Mouse (Mus musculus) embryonic facial prominence, embryonic 15.5 days (tissue): ENCODE measurements around the gene Pycard. TPM values are rescaled to one million over a fixed set of nuclear protein-coding genes. Genes with fewer than 3 reads are reported as not detected.

ENCODE experiments used
- ATAC-seq: fragments of 200-750 bp; cut with Nextera tagmentation; 2 replicates; pipeline ENCODE4 v1.8.0; 2017; ENCODE audit warnings: low read depth, moderate TSS enrichment; ENCODE audit not compliant: insufficient number of reproducible peaks, low FRiP score, low TSS enrichment
- H3K27ac ChIP-seq: fragments of 300-500 bp; sonication (generic); replicated peaks from 2 replicates; pipeline ENCODE4 v1.5.1; 2015; ENCODE audit warnings: mild to moderate bottlenecking, inconsistent platforms
- H3K27me3 ChIP-seq: fragments of 300-500 bp; sonication (generic); 2 replicates; pipeline ENCODE4 v1.6.1; 2015; ENCODE audit warnings: inconsistent platforms
- H3K36me3 ChIP-seq: fragments of 300-500 bp; sonication (generic); 2 replicates; pipeline ENCODE4 v1.6.1; 2015; ENCODE audit warnings: mild to moderate bottlenecking, inconsistent platforms
- H3K4me1 ChIP-seq: fragments of 300-500 bp; sonication (generic); 2 replicates; pipeline ENCODE4 v1.6.1; 2015; ENCODE audit warnings: inconsistent platforms
- H3K4me2 ChIP-seq: fragments of 300-500 bp; sonication (generic); replicated peaks from 2 replicates; pipeline ENCODE4 v1.6.1; 2015; ENCODE audit warnings: mild to moderate bottlenecking, inconsistent platforms
- H3K4me3 ChIP-seq: fragments of 300-500 bp; sonication (generic); replicated peaks from 2 replicates; pipeline ENCODE4 v1.5.1; 2015; ENCODE audit warnings: mild to moderate bottlenecking, inconsistent platforms
- H3K9ac ChIP-seq: fragments of 300-500 bp; sonication (generic); 2 replicates; pipeline ENCODE4 v1.6.1; 2015; ENCODE audit warnings: inconsistent platforms
- H3K9me3 ChIP-seq: fragments of 300-500 bp; sonication (generic); replicated peaks from 2 replicates; pipeline ENCODE4 v1.6.1; 2016; ENCODE audit warnings: inconsistent platforms
- WGBS: fragments of 180-500 bp; shearing (Covaris S2); methylation state at CpG from one replicate; pipeline ENCODE4 v1.1.7; 2015; 5-methylcytosine and 5-hydroxymethylcytosine counted together
- polyA plus RNA-seq: library from polyadenylated mRNA; unstranded; fragments of >200 nt; fragmentation: Nextera tagmentation; extraction: Ambion mirVana; gene quantifications from 2 replicates; pipeline ENCODE4 v1.2.1, GENCODE M21; 2015

Gene Pycard
- polyA plus RNA-seq, 1 experiment from 2014 or later, result 102 TPM

DNA sequence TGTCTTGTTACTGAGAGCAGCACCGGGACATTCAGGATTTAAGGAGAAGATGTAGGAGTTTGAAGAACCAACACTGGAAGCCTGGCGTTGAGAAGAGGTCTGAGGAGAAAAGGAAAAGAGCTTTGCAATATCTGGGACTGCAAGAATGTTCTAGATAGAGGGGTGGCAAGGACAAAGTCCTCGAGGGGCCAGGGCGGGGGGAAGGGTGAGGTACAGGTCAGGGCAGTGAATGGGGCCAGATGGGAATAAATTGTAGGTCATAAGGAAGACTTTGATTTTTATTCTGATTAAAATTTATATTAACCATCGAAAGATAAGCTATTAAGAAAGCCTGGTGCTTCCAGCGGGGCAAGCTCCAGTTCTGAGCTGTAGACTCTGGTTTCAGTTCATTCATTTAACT lies 9.4 kb upstream of the Pycard start:
- H3K4me2 ChIP-seq, result no peak overlapping the region
- peaks cover 11% of the 10 kb centered on the region for H3K4me1 ChIP-seq
- no peak overlapping the region for H3K4me3 ChIP-seq
- H3K27me3 ChIP-seq, result no peaks in the 10 kb centered on the region
- no peak overlapping the region for H3K9ac ChIP-seq
- WGBS, result 84% methylated on average over 6 of the region's 6 CpGs
- H3K9me3 ChIP-seq, result no peaks in the 10 kb centered on the region
- H3K27ac ChIP-seq, result no peak overlapping the region; the same call in 1 of the 2 replicates
- no peaks in the 10 kb centered on the region for H3K36me3 ChIP-seq
- ATAC-seq, result no peak

DNA sequence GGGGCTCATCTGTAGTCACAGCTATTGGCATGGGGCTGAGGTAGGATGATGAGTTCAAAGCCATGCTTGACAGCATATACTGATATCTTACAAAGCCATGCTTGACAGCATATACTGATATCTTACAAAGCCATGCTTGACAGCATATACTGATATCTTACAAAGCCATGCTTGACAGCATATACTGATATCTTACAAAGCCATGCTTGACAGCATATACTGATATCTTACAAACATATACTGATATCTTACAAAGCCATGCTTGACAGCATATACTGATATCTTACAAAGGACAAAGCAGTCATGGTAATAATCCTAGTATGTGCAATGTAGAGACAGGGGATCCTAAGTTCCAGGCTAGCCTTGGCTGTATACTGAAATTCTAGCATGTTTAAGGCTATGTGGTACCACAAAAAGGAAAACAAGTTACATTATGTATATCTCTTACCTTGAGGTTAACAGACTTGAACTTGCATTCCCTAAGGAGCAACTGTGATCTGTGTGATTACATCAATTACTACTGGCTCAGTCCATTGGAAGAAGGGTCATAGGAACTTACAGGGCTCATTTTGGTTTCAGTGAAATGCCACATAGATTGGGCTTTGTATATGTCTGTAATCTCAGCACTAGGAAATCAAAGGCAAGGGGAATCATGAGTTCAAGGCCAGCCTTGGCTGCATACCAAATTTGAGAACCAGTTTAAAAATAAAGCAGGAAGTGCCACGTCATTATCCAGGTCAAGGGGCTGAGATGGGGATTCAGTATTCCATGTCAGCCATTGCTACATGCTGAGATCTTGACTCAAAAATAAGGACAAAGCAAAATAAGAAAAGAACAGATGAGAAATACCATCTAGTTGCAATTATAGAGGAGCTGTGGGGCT lies 6.6 kb upstream of the Pycard start:
- Histone ChIP-seq H3K27me3 (no peaks in the 10 kb centered on the region), H3K4me2 (no peak overlapping the region), H3K36me3 (no peaks in the 10 kb centered on the region), H3K4me3 (no peak overlapping the region), H3K4me1 (peaks cover 11% of the 10 kb centered on the region), H3K27ac (no peak overlapping the region), H3K9ac (no peak overlapping the region), H3K9me3 (no peaks in the 10 kb centered on the region)
- ATAC-seq, result no peak
- 61% methylated on average over 1 of the region's 1 CpGs for WGBS

DNA sequence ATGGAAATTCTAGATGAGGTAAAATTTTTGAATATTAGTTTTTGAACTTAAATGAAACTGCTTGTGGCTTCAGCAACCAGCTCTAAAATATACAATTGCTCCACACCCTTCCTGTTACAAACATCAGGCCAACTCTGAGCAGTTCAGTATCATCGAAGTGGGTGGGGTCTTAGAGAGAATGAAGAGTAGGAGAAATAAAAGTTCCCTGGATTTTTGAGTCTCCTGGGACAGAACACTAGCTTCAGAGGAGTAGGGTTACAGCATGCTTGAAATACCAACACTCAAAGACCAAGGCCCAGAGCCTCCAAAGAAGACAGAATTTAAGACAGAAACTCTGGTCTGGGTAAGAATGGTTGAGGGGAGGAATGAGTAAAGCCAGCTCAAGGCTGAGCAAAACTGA lies 5.8 kb upstream of the Pycard start:
- no peaks in the 10 kb centered on the region for H3K27me3 ChIP-seq
- H3K27ac ChIP-seq, result peak overlapping the region; percentile 49; the same call in 1 of the 2 replicates
- H3K36me3 ChIP-seq, result no peaks in the 10 kb centered on the region
- no peaks in the 10 kb centered on the region for H3K9me3 ChIP-seq
- H3K4me2 ChIP-seq, result no peak overlapping the region
- H3K4me3 ChIP-seq, result no peak overlapping the region
- peaks cover 5% of the 10 kb centered on the region for H3K4me1 ChIP-seq
- no peak for ATAC-seq
- no peak overlapping the region for H3K9ac ChIP-seq
- WGBS, result 26% methylated on average over 1 of the region's 1 CpGs

DNA sequence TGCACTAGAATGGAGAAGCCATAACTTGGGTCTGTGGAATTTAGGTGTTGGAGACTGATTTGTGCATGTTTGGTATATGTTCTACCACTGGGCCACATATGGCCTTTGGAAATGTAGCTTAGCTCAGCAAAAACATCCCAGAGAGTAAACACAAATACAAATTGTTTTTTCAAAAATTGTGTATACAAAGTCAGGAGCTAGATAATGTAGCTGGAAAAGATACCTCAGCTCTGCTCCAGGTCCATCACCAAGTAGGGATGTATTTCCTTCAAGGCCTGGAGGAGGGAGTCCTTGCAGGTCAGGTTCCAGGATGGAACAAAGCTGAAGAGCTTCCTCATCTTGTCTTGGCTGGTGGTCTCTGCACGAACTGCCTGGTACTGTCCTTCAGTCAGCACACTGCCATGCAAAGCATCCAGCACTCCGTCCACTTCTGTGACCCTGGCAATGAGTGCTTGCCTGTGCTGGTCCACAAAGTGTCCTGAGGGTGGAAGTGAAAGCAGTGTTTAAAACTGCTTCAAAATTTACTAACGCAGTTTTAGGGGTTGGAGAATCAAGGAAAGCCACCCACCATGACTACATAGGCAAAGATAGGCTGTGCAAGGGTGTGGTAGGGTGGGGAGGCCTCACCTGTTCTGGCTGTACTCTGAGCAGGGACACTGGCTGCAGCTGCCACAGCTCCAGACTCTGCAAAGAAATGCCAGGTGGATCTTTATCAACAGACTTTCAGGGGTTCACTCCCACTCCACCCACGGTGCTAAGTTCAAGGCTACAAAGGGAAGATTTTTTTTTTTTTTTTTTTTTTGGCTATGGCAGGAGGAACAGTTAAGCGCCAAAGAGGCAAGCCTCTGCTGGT lies 953 bp downstream of the Pycard start:
- H3K36me3 ChIP-seq, result peaks cover 27% of the 10 kb centered on the region; the same call in 1 of the 2 replicates
- H3K4me3 ChIP-seq, result peak overlapping the region; percentile 40
- H3K27ac ChIP-seq, result peak overlapping the region; percentile 52
- no peaks in the 10 kb centered on the region for H3K9me3 ChIP-seq
- 42% methylated on average over 5 of the region's 5 CpGs for WGBS
- 0 out of 2 replicates have a peak, but pooled peaks have one; percentile 16 for ATAC-seq
- no peaks in the 10 kb centered on the region for H3K27me3 ChIP-seq
- H3K4me2 ChIP-seq, result peak overlapping the region; percentile 53
- H3K4me1 ChIP-seq, result peaks cover 13% of the 10 kb centered on the region
- peak overlapping the region; percentile 18; the same call in 1 of the 2 replicates for H3K9ac ChIP-seq

GRCm38 (mm10) chr7:127991643-127992487 lies 1.8 kb downstream of the Pycard start:
- Histone ChIP-seq H3K27ac (no peak overlapping the region), H3K4me1 (peaks cover 13% of the 10 kb centered on the region), H3K9me3 (no peaks in the 10 kb centered on the region), H3K36me3 (peaks cover 35% of the 10 kb centered on the region; the same call in 1 of the 2 replicates), H3K27me3 (no peaks in the 10 kb centered on the region), H3K9ac (no peak overlapping the region), H3K4me3 (no peak overlapping the region), H3K4me2 (0 out of 2 replicates have a peak overlapping the region, but pooled peaks have one; percentile 53)
- WGBS, result 43% methylated on average over 6 of the region's 6 CpGs
- ATAC-seq, result peak; percentile 35; the same call in 1 of the 2 replicates

GRCm38 (mm10) chr7:127988904-127989303 lies 4.8 kb downstream of the Pycard start:
- H3K36me3 ChIP-seq, result peaks cover 58% of the 10 kb centered on the region
- no peak overlapping the region for H3K4me3 ChIP-seq
- H3K27me3 ChIP-seq, result no peaks in the 10 kb centered on the region
- H3K9ac ChIP-seq, result no peak overlapping the region
- no peak for ATAC-seq
- no peak overlapping the region for H3K4me2 ChIP-seq
- 90% methylated on average over 1 of the region's 1 CpGs for WGBS
- no peak overlapping the region for H3K27ac ChIP-seq
- H3K4me1 ChIP-seq, result peaks cover 13% of the 10 kb centered on the region
- no peaks in the 10 kb centered on the region for H3K9me3 ChIP-seq

GRCm38 (mm10) chr7:127980606-127981005 lies 13.1 kb downstream of the Pycard start:
- H3K4me3 ChIP-seq, result no peak overlapping the region
- H3K9ac ChIP-seq, result no peak overlapping the region
- no peak for ATAC-seq
- H3K36me3 ChIP-seq, result peaks cover 84% of the 10 kb centered on the region
- WGBS, result 88% methylated on average over 3 of the region's 3 CpGs
- no peaks in the 10 kb centered on the region for H3K27me3 ChIP-seq
- H3K4me1 ChIP-seq, result no peaks in the 10 kb centered on the region
- no peak overlapping the region for H3K27ac ChIP-seq
- H3K9me3 ChIP-seq, result no peaks in the 10 kb centered on the region
- no peak overlapping the region for H3K4me2 ChIP-seq

DNA sequence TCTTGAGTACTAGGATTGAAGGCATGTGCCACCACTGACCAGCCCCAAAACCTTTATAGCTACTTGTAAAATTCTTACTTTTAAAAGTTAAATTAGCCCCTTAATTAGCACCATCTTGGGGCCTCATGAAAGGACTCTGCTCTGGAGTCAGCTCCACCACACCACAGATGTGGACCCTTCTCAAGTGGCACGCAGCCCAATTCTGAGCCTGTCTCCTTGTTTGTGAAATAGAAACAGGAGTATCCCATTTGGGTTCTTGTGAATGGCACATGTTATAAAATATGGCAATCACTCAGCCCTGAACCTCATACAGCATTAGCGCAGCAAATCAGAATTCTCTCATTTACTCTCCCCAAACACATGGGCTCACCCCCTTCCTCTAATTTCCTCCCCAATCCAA lies 14.8 kb downstream of the Pycard start:
- Histone ChIP-seq H3K4me1 (no peaks in the 10 kb centered on the region), H3K9me3 (no peaks in the 10 kb centered on the region), H3K4me2 (no peak overlapping the region), H3K36me3 (peaks cover 87% of the 10 kb centered on the region), H3K9ac (no peak overlapping the region), H3K4me3 (no peak overlapping the region), H3K27me3 (no peaks in the 10 kb centered on the region), H3K27ac (no peak overlapping the region)
- no peak for ATAC-seq
- 89% methylated on average over 2 of the region's 2 CpGs for WGBS

GRCm38 (mm10) chr7:127974413-127974930 lies 19.2 kb downstream of the Pycard start:
- H3K9me3 ChIP-seq, result no peaks in the 10 kb centered on the region
- no peak for ATAC-seq
- no peak overlapping the region for H3K27ac ChIP-seq
- 74% methylated on average over 2 of the region's 2 CpGs for WGBS
- no peak overlapping the region for H3K4me2 ChIP-seq
- no peaks in the 10 kb centered on the region for H3K27me3 ChIP-seq
- peaks cover 7% of the 10 kb centered on the region; the same call in 1 of the 2 replicates for H3K4me1 ChIP-seq
- no peak overlapping the region for H3K4me3 ChIP-seq
- H3K36me3 ChIP-seq, result peaks cover 82% of the 10 kb centered on the region
- no peak overlapping the region for H3K9ac ChIP-seq

- Histone ChIP-seq H3K4me3 (peak overlapping the region; percentile 94), H3K27ac (peak overlapping the region; percentile 97), H3K9me3 (no peaks in the 10 kb centered on the region), H3K36me3 (peaks cover 34% of the 10 kb centered on the region), H3K4me1 (peaks cover 21% of the 10 kb centered on the region), H3K9ac (peak overlapping the region; percentile 94), H3K4me2 (peak overlapping the region; percentile 75), H3K27me3 (no peaks in the 10 kb centered on the region)
- WGBS, result under 1% methylated on average over 41 of the region's 42 CpGs
- peak; percentile 30; the same call in 1 of the 2 replicates for ATAC-seq
Observed at GRCm38 (mm10) chr7:127967922-127968828, 25.5 kb downstream of the Pycard start.
